Mouse (Mus musculus) T-helper 17 cell (primary cell): Measurements from ENCODE around the gene Aqp8.

Experiments used
- in situ Hi-C, 2 experiments: fragments of 300-600 bp; cut with MboI, MseI; formaldehyde crosslinking; loops; 1 replicate in 1 of 2; 2 replicates in 1 of 2; pipeline ENCODE4 v1.15.1; 2025; ENCODE audit warnings: high pct_unique_total_duplicates in 2 of 2

The Aqp8 gene

DNA sequence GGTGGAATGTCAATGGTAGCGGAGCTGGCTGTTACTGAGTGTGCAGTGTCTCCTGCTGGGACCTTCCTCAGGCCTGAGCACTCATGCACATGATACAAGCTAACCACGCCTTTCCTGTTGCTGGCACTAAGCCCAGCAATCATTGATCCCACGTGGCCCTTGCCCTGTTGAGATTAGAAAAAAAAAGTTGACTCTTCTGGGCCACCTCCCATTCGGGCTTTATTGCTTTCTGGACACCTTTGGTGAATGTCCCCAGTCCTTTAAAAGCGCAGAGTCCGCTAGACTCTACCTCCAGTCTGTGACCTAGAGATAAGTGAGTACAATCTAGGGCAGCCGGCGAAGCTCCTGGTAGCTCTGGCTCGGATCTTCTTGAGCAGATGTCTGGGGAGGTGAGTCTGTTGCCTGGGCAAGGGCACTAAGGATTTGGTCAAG is at the start of gene Aqp8:
TSS of gene Aqp8 (plus strand) at position 222 of the 432 bp plus-strand sequence.
- in situ Hi-C loops, result loop anchor here in 1 of 2 experiments (10.0 to 25.0 kb wide), 2 partner anchors 437 to 750 kb away; no protein-coding TSS in a partner anchor

DNA sequence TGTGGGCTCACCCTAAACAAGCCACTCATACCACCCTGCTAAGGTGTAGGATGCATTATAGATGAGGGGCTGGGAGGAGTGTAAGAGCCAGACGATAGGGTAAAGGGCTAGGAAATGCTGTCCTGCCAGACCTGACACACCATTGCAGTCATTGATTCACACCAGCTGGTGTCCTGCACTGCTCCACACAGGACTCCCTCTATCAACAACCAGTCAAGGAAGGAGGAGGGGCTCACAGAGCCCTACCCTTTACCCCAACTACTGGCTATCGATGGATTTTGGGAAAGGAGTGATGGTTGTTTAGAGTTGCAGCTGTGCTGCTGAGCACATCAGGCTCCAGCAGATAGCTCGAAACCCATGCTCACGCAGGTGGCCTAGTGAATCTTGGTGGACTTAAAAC is 45.3 kb upstream of the Aqp8 start:
- in situ Hi-C loops, result no loop called here

DNA sequence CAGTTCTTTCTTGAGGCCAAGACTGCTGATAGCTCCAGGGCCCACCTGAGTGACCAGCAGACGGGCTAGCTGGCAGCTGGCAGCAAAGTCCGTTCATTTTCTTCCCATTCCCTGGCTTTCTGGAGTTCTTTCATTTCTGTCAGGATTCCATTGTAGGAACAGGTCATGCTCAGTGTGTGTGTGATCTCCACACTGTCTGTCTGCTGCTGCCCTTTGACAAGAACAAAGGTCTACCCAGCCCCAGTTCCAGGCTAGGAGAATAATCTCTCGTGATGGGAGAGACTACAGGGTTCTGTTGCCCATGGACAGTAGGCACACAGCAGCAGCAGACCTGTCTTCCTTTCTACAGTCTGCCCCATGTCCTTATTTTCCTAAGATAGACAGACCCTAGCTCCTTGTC is 44.4 kb upstream of the Aqp8 start:
- in situ Hi-C loops, result no loop called here

DNA sequence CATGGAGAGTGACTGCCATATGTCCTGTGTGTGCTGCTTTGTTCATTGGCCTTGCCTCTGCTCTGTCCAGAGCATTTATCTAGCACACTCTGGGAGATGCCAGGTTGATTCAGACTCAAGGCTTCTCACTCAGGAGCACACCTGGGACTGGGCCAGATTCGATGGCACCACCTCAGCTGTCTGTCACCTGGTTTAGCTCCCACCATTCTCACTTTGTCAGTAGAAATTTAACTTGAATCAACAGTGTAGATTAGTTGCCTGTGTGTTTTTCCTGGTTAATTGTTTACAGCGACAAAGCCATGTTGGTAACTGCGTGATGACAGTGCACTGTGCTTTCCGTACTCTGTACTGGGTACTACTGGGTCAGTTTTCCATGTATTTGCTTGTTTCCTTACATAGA is 42.1 kb upstream of the Aqp8 start:
- in situ Hi-C loops, result no loop called here

DNA sequence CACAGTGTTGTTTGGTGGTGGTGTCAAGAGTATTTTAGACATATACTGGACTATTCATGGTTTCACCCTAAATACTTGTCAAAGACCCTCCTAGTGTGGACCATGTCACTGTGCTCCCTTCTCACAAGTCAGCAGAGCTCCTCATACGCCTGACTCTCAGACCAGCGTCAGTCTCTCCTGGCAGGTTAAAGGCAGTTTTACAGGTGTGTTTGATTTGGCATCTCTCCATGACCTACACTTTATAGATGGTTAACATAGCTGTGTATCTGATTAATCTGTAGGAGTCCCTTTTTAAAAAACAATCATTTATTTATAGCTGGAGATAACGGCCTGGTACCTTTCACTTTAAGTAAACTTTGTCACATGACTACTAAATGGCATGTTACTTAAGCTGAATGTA is 40.1 kb upstream of the Aqp8 start:
- in situ Hi-C loops, result no loop called here

DNA sequence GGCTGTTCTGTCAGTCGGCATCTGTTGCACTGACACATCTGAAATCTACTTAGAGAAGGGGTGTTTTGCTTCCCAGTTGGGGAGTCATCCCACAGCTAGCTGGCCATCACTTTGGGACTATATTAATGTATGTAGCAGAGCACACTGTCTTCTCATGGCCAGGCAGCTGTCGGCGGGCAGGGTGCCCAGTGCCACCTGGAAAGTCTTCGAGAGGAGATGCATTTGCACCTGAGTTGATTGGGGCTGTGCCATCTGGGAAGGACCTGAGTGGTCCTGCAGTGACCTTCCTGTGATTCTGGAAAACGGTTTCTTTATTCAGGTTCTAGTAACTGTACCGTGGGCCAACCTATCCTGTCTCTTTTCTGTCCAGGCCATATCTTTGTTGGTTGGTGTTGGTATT is 37.8 kb upstream of the Aqp8 start:
- in situ Hi-C loops, result no loop called here

DNA sequence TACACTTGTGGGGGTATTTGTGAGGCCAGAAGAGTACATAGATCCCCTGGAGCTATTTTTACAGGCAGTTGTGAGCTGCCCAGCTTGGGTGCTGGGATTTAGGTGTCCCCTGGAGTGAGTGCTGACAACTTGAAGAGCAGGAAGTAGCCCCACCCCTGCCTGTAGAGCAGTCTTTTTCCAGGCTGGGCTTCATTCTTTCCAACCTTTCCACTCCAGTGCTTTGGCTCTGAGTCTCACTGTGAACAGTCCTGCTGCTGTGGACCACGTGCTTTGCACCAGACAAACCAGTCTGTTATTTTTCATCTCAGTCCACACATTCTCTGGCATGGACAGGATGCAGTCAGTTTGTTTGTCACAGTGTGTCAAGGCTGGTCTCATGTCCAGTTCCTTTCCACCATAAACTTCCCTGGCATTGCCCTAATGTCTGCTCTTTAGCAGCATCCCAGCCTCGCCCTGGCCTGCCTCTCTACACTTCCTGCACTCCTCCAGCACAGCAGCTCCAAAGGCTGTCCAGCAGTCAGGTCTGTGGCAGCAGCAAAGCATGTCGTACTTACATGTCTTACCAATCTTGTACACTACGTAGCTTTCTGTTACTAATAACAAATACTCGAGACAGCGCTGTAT is 36.8 kb upstream of the Aqp8 start:
- in situ Hi-C loops, result no loop called here

DNA sequence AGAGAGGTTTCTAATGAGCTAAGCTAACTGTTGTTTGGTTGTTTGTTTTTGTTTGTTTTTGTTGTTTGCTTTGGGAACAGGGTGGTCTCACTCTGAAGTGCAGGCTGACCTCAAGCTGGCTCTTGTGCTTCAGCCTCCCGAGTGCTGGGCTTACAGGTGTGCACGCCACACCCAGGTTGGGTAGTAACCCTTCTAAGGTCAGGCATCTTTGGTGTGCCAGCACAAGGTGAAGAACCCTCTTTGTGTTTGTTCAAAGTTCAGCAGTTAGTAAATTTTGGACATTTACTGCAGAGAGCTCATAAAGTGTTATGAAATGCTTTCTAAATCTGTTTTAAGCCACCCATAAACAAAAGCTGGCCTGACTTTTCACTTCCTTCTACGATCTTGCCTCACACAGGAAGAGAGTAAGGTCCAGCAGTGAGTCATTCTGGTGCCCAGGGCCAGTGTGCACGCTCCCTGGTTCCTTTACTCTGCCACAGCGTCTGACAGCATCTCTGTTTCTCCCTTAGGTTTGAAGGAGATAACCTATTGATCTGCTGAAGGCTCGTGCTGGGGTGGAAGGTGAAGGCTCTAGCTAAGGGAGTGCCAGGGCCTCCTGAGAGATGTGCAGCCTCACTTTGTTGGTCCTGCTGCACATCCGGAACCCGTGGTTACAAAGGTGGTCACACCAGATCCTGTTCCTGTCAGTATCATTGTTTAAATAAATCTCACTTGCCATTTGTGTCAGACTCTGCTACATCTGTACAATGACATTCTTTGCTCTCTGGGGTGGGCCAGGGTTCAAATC is 32.3 kb upstream of the Aqp8 start:
- in situ Hi-C loops, result no loop called here

DNA sequence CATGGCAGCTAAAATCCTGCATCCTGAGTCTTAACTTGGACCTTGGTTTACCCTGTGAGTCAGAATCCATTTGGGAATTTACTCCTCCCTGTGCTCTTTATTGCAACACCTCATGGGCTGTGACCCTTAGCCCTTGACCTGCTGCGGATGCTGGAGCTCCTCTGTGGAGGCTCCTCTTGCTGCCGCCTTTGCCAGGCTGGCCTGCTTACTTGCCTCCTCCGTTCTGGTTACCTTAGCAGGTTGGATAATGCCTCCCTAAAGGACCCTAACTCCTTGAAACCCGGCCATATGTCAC is 31.7 kb upstream of the Aqp8 start:
- in situ Hi-C loops, result no loop called here

DNA sequence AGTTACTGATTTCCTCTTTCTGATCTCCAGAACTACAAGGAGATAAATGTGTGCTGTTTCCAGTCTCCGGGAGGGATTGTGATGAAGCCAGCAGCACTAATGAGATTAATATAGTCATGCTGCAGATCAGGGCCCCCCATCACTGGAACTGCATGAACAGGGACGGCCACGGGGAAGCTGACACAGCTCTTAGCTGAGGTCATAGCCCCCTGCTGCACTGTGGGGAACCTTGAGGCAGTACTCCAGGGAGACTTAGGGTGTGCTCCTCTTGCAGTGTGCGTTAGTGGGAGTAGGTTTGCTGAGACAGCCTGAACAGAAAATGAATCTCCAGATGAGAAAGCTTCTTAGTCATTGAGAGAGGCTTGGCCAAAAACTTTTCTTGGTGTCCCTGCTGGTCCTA is 30.9 kb upstream of the Aqp8 start:
- in situ Hi-C loops, result no loop called here

DNA sequence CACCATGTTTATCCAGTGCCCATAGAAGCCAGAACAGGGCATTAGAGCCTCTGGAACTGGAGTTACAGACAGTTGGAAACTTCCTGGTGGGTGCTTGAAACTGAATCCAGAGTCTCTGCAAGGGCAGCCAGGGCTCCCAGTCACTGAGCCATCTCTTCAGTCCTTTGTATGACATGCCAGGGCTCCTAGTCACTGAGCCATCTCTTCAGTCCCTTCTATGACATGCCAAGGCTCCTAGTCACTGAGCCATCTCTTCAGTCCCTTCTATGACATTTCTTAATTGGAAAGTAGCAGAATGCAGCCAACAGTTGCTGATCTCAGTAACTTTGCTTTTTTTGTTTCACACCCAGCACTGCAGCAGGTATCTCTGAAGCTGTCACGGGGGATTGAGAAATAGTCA is 20.0 kb upstream of the Aqp8 start:
- in situ Hi-C loops, result no loop called here

DNA sequence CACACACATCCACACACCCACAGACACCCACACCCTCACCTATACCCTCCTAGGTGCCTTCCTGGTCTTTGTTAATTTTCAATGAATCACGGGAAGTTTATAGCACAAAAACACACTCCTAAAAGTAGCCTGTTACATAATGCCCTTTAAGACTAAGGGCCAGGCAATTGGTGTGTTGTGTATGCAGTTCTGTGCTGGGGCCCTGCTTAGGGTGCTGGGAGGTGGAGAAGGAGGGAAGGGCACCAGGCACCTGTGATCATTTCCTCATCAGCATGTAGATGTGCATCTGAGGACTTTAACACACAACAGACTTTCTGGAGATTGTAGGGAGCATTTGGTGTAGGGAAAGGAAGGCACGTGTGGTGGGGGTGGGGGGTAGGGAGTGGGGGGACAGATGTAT is 13.3 kb upstream of the Aqp8 start:
- in situ Hi-C loops, result no loop called here

DNA sequence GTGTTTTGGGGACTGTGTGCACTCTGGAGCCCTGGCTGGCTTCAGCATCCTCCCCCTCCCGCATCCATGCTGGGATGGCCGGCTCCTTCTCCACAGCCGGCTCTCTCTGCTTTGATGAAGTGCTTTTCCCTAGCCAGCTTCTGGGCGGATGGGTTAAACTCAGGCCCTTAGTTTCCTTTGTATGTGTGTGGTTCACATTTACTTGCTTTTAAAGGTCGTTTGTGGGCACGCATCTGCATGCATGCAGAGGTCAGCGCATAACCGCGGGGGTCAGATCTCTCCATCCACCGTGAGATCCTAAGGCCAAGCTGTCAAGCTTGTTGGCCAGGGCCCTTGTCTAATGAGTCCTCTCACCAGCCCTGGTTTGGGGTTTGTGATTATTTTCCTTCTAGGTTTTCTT is 12.4 kb upstream of the Aqp8 start:
- in situ Hi-C loops, result loop anchor here in 1 of 2 experiments (25.0 kb wide), 1 partner anchor 737 kb away; no protein-coding TSS in a partner anchor

DNA sequence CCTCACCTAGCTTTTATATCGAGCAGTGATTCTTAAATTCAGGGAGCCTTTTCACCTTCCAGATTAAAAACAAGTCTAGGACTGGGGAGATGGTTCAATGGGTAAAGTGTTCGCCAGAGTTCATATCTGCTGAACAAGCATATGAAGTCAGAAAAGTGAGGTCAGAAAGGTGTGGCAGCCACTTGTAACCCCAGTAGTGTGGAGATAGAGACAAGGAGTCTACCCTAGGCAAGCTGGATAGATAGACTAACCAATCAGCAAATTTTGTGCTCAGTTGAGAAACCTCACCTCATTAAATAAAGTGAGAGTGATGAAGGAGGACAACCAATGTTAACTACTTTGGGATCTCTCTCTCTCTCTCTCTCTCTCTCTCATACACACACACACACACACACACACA is 11.6 kb upstream of the Aqp8 start:
- in situ Hi-C loops, result loop anchor here in 1 of 2 experiments (25.0 kb wide), 1 partner anchor 738 kb away; no protein-coding TSS in a partner anchor

DNA sequence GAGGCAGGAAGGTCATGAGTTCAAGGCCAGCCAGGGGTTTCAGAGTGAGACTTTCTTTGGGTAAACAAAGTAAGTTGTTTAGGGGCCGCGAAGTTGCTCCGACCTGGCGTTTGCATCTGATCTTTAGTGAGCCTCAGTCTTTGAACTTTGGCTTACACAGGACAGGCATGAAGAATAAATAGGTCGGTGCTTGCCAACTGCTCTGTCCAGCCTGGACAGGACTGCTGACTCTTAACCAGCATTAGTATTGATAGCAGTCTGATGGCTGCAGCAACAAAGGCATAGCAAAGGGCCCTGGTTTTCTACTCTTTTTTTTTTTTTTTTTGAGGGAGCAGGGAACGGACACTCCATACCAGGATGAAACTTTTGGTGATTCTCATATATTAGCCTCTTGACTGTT is 9.5 kb upstream of the Aqp8 start:
- in situ Hi-C loops, result loop anchor here in 1 of 2 experiments (25.0 kb wide), 1 partner anchor 740 kb away; no protein-coding TSS in a partner anchor

DNA sequence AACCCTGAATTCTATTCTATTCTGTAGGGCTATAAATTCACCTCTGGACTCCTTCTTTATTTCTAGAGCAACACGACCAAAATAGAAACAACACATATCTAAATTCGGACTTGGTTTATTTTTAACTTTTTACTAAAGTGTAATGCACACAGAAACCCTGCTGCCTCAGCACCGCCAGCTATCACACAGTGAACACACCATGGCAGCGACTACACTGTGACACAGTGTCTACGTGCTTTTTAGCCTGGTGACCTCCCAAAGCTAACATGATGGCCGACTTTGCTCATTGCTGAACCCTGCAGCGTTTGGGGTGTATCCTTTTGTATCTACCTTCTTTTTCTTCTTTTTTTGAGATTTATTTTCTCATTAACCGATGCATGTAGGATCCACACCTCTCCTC is 9.0 kb upstream of the Aqp8 start:
- in situ Hi-C loops, result loop anchor here in 1 of 2 experiments (25.0 kb wide), 1 partner anchor 741 kb away; no protein-coding TSS in a partner anchor

DNA sequence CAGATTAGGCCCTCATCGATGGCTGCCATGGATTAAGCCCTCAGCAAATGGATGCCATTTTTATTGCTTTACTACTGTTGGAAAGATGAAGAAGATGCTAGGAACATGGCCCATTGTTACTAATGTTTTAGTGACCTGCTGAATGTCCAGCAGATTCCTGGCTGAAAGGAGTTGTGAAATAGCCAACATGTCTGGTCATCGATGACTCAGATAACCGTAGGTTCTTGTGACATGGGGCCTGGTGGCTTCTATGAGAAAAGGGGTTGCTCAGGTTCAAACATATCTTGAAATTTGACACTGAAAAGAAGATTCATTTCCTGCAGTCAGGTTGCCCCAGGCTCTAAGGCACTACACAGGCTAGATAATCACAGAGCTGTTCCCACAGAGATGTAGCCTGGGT is 7.0 kb upstream of the Aqp8 start:
- in situ Hi-C loops, result loop anchor here in 1 of 2 experiments (25.0 kb wide), 1 partner anchor 743 kb away; no protein-coding TSS in a partner anchor

DNA sequence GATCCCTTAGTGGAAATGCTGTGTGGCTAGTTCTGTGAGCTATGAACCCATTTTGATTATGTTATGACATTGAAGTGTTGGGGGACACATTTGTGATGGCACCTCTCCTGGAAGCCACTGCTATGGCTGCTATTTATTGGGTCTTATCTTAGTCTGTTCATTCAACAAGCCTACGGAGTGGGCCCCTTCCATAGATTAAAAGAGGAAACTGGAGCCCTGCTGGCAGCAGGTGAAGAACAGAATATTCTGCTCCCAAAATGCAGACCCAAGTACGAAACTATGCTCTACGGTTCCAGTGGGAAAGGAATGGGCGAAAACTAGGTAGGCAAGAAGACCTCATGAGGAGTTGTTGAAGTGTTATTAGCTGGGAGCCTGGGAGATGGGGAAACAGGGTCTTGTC is 3.8 kb upstream of the Aqp8 start:
- in situ Hi-C loops, result loop anchor here in 1 of 2 experiments (25.0 kb wide), 1 partner anchor 746 kb away; no protein-coding TSS in a partner anchor

DNA sequence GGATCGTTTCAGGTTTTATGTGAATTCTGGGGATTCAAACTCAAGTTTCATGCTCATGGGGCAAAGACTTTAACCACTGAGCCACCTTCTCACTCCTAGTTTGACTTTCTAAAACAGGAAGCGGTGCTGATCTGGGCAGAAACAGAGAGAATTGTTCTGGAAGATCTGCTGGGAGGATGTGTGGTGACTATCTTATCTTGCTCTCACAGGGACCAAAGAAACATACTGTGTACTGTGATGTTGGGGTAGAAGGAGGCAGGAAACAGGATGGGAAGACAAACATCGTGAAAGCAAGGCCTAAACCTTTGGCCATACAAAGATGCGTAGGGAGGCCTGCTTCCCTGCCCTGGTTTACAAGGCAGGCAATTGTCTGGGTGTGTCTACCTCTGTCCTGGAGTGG is 2.8 kb upstream of the Aqp8 start:
- in situ Hi-C loops, result loop anchor here in 1 of 2 experiments (25.0 kb wide), 1 partner anchor 747 kb away; no protein-coding TSS in a partner anchor

DNA sequence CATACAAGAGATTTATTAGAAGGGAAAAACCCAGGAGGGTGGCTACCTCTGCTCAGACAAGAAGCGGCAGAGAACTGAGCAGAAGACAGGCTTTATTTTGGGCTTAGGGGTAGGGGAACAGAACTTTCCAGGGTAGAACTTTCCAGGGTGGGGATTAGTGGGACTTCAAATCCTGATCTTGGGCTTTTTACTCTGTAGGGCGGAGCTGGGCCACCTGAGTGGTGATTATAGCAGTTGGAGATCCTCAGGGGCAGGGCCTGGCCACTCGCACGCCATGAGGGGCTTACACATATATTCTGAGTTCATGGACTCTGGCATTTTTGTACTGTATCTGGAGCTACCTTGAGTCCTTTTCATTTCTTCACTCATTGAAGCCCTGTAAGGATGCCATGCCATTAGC is 775 bp upstream of the Aqp8 start:
- in situ Hi-C loops, result loop anchor here in 1 of 2 experiments (10.0 to 25.0 kb wide), 2 partner anchors 437 to 749 kb away; no protein-coding TSS in a partner anchor

DNA sequence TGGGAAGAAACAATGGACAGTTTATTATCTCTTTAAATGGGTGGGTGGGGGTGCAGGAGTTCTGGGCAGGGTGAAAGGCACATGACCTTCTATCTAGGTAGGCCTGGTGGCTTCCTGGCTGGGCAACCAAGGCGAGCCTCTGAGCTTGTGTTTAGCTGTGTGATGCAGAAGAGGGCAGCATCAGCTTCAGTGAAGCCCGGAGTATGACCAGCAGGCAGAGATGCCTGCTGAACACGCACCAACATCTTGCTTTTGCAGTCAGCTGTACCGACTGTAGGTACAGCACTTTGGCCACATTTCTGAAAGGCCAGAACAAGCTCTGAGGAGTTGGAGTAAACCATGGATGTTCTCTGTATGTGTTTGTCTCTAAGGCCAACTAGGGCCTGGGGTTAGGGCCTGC is 1.5 kb downstream of the Aqp8 start:
- in situ Hi-C loops, result loop anchor here in 1 of 2 experiments (10.0 to 25.0 kb wide), 2 partner anchors 439 to 751 kb away; no protein-coding TSS in a partner anchor

DNA sequence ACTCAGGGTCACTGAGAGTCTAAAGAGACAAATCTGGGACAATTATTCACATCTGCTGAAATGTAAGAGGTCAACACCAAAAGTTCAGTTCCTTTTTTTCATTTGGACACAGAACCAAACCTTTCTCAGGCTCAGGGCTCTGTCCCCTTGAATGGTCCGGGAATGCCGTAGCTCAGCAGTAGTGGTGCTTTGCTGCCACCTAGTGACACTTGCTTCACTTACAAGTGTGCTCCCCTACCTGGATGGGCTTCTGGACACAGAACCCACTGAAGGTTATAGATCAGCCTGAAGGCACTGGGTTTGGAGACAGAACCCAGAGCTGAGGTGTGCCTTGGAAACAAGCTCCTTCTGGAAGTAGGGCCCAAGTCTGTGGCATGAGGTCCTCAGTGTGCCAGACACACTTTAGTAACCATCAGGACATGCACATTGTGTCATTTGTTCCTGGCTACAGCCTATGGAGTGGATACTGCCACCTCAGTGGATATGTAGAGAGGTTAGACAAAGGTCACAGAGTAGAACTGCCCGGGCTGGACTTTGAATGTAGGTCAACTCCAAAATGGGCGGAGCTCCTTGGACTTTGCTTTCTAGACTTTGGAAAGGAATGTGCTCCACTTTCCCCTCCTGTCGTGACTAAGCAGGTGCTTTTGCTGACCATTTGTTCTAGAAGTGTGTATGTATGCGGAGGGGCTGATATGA is 3.7 kb downstream of the Aqp8 start:
- in situ Hi-C loops, result loop anchor here (5.0 to 25.0 kb wide), 5 partner anchors 64 to 754 kb away; no protein-coding TSS in a partner anchor
